Mouse (Mus musculus): ENCODE results near the gene Il13.

Il13 gene

GRCm38 (mm10) chr11:53632122-53632733 lies 2.3 kb downstream of the Il13 start:
- DNase-seq (ENCODE audit: low spot score in 2 of 2): no peak

DNA sequence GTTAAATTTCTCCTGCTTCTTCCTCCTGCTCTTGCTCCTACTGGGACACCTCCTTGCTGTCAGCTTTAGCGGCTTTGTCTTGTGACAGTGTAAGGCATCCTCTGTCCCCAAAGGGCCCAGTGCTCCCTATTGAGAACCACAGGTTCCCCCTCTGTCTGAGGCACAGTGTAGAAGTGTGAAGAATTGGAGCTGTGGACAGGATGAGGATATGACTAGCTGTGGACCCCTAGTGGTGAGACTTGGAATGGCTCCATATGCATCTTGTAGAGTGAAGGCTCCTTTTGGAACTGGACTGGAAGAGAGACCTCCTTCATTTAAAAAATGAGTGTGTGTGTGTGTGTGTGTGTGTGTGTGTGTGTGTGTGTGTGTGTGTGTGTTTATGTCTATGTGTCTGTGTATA lies 6.6 kb downstream of the Il13 start:
- DNase-seq (ENCODE audit: low spot score in 2 of 2): peak; percentile 37 to 79

DNA sequence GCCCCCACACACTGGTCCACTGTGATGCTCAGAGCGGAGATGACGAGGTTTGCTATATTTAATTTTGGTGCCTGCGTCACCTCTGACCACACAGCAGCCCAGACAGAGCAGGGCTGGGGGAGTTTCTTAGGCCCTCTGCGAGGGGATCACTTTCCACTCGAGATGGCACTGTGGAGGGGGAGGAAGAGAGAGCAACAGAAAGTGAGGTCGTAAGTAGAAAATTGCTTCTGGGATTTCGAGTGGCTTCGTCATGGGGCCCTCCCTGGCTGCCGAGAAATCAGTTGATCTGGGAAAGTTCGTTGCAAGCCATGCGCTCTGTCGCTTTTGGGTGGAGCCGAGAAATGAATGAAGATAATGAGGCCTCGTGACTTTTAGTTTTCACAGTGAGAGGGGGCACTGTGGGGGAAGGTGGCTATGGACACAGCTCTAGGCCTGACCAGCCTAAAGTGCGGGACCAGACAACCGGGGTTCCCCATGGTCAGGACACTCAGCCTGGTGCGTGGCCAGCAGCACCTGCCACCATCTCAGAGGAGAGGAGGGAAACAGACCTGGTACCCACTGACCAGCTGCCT lies 7.6 kb downstream of the Il13 start:
- no peak for DNase-seq (ENCODE audit: low spot score in 2 of 2)

- no peak for DNase-seq (ENCODE audit: low spot score in 2 of 2)
These were observed 10.4 kb downstream of the Il13 start for GRCm38 (mm10) chr11:53624124-53624523.

GRCm38 (mm10) chr11:53623573-53623972 lies 10.9 kb downstream of the Il13 start:
- DNase-seq (ENCODE audit: low spot score in 2 of 2): no peak

GRCm38 (mm10) chr11:53622440-53622806 lies 12.1 kb downstream of the Il13 start:
- no peak for DNase-seq (ENCODE audit: low spot score in 2 of 2)

GRCm38 (mm10) chr11:53621582-53622439 lies 12.7 kb downstream of the Il13 start:
- no peak for DNase-seq (ENCODE audit: low spot score in 2 of 2)

GRCm38 (mm10) chr11:53620094-53620493 lies 14.4 kb downstream of the Il13 start:
- no peak for DNase-seq (ENCODE audit: low spot score in 2 of 2)

DNA sequence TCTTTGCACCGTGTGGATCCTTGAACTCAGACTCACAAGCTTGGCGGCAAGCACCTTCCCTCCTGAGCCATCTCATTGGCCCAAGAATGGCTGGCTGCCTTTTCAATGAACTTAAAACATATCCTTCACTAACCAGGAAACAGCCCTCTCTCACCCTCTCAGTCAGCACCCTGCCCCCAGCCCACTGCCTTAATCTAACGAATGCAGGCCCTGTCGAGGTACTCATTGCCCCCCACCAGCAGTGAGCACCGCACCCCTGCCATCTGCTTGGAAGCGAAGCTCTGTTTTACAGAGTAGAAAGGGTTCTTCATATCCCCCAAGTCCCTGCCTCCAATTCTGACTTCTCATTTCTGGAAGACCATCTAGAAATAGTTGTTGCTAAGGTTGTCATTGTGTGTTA lies 15.1 kb downstream of the Il13 start:
- no peak for DNase-seq (ENCODE audit: low spot score in 2 of 2)

- DNase-seq (ENCODE audit: low spot score in 2 of 2): no peak
These were observed 15.8 kb downstream of the Il13 start, which contains the start of gene Il4 for GRCm38 (mm10) chr11:53618619-53619198. Il4 (minus strand) TSS chr11:53618669.

DNA sequence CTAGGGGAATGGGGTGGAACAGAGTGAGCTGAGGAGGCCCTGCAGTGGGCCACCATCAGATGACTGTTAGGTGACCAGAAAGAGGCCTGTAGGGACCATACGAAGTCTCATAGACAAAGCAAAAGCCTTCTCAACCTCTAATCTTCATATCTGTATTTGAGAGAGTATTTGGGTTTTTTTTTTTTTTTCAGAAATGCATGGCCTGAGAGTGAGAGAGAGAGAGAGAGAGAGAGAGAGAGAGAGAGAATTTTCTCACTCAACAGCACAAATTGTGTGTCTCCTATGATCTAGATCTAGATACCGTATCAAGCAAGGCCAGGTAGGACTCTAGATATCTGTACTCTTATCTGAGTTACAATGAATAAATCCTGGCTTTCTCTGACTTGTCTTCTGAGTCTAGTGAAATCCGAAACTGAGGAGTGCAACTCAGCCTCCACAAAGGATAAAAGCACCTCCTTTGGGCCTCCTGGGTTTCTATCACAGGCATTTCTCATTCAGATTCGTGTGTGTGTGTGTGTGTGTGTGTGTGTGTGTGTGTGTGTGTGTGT lies 16.9 kb downstream of the Il13 start:
- DNase-seq (ENCODE audit: low spot score in 2 of 2): no peak

- no peak for DNase-seq (ENCODE audit: low spot score in 2 of 2)
These were observed 17.5 kb downstream of the Il13 start for GRCm38 (mm10) chr11:53616748-53617558.

DNA sequence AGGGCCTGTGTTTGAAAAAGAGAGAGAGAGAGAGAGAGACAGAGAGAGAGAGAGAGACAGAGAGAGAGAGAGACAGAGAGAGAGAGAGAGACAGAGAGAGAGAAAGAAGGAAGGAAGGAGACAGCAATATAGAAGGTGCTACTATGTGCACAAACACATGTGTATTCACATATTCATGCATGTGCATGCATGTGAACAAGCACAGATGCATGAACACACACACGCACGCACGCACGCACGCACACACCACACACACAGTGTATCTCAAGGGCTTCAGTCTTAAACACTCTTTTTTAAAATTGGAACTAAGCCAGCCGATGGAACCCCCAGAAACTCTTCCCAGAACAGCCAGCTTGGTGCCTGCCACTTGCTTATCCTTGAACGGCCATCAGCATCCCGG lies 18.9 kb downstream of the Il13 start:
- no peak for DNase-seq (ENCODE audit: low spot score in 2 of 2)

- no peak for DNase-seq (ENCODE audit: low spot score in 2 of 2)
These were observed 19.3 kb downstream of the Il13 start for GRCm38 (mm10) chr11:53615172-53615571.

DNA sequence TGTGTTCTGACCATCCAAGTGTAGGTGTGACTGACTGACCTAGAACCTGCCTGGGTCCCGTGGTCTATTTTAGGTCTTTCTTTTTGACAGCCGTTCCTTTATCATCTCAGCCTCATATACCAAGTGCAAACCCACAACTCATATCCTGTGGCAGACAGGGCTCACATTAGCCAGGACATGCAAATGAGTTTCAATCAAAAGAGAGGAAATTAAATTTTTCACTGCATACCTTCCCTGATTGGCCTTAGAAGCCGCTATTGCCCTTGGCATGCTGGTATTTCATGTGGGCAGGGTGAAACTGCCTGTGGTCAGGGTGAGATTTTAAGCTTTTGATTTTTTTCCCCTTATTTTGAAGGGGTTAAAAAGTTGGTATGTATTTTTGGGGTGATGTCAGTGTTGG lies 24.8 kb downstream of the Il13 start:
- DNase-seq (ENCODE audit: low spot score in 2 of 2): no peak

- no peak for DNase-seq (ENCODE audit: low spot score in 2 of 2)
These were observed 25.3 kb downstream of the Il13 start for GRCm38 (mm10) chr11:53609231-53609630.

GRCm38 (mm10) chr11:53605609-53606008 lies 28.9 kb downstream of the Il13 start:
- no peak for DNase-seq (ENCODE audit: low spot score in 2 of 2)

DNA sequence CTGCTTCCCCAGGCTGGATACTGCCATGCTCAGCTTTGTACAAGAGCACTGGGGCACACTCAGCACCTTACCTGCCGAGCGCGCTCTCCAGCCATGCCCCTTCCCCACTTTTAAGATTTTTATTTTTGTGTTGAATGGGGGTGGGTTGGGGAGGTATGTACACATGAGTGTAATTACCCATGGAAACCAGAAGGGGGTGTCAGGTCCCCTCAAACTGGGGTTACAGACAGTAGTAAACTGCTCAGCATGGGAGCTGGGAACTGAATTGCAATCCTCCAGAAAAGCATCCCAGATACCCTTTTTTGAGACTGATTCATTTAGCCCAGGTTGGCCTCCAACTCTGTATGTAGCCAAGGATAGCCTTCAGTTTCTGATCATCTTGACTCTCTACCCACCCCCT lies 29.5 kb downstream of the Il13 start:
- DNase-seq (ENCODE audit: low spot score in 2 of 2): no peak

DNA sequence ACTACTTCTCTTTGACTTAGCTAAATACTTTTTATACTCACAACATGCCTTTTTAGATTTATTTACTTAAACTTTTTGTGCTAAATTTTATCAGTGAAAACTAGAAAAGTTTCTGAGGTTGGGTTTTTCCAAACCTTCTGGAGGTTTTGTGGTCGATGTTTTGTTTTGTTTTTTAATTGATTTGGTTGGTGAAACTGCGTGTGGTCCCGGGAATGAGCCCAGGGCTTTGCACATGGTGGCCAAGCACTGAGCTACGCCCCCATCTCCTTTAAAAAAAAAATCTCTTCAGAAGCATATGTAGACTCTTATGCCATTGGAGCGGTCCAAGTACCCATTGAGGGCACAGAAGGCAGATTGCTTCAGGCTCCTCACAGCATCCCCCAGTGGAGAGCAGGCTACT lies 43.4 kb downstream of the Il13 start:
- DNase-seq (ENCODE audit: low spot score in 2 of 2): no peak

GRCm38 (mm10) chr11:53590368-53590768 lies 44.1 kb downstream of the Il13 start:
- DNase-seq (ENCODE audit: low spot score in 2 of 2): peak in 1 of 2 experiments; percentile 65

- no peak for DNase-seq (ENCODE audit: low spot score in 2 of 2)
These were observed 46.2 kb downstream of the Il13 start for GRCm38 (mm10) chr11:53588279-53588678.
